Mouse (Mus musculus) limb, embryonic 12.5 days (tissue): ENCODE data around the gene Cd177. TPM values are rescaled to one million over a fixed set of nuclear protein-coding genes. Genes with fewer than 3 reads are reported as not detected.
"Not testable (repeated sequence)": the region's sequence is repeated elsewhere in the genome, so short reads cannot be mapped to it uniquely, and the experiment has no call there.

Experiments used
- ATAC-seq: fragments of 200-750 bp; cut with Nextera tagmentation; 2 replicates; pipeline ENCODE4 v1.8.0; 2017; ENCODE audit warnings: low read depth, moderate TSS enrichment; ENCODE audit not compliant: insufficient number of reproducible peaks, insufficient read depth, low FRiP score, low TSS enrichment
- H3K27ac ChIP-seq: fragments of 300-500 bp; sonication (generic); 2 replicates; pipeline ENCODE4 v1.5.1; 2016; ENCODE audit warnings: mild to moderate bottlenecking, moderate library complexity
- H3K27me3 ChIP-seq: fragments of 300-500 bp; sonication (generic); 2 replicates; pipeline ENCODE4 v1.6.1; 2016; ENCODE audit warnings: mild to moderate bottlenecking, moderate library complexity
- H3K36me3 ChIP-seq: fragments of 300-500 bp; sonication (generic); 2 replicates; pipeline ENCODE4 v1.6.1; 2016; ENCODE audit warnings: mild to moderate bottlenecking, moderate library complexity
- H3K4me1 ChIP-seq: fragments of 300-500 bp; sonication (generic); replicated peaks from 2 replicates; pipeline ENCODE4 v1.6.1; 2016
- H3K4me2 ChIP-seq: fragments of 300-500 bp; sonication (generic); 2 replicates; pipeline ENCODE4 v1.6.1; 2016; ENCODE audit warnings: mild to moderate bottlenecking, moderate library complexity
- H3K4me3 ChIP-seq: fragments of 300-500 bp; sonication (generic); replicated peaks from 2 replicates; pipeline ENCODE4 v1.5.1; 2016; ENCODE audit warnings: mild to moderate bottlenecking
- H3K9ac ChIP-seq: fragments of 300-500 bp; sonication (generic); replicated peaks from 2 replicates; pipeline ENCODE4 v1.6.1; 2016; ENCODE audit warnings: mild to moderate bottlenecking, moderate library complexity
- H3K9me3 ChIP-seq: fragments of 300-500 bp; sonication (generic); 2 replicates; pipeline ENCODE4 v1.6.1; 2016; ENCODE audit warnings: mild to moderate bottlenecking, moderate library complexity
- WGBS: fragments of 180-500 bp; shearing (Covaris S2); methylation state at CpG from one replicate; pipeline ENCODE4 v1.1.7; 2016; 5-methylcytosine and 5-hydroxymethylcytosine counted together
- polyA plus RNA-seq: library from polyadenylated mRNA; unstranded; fragments of >200 nt; fragmentation: Nextera tagmentation; extraction: Ambion mirVana; gene quantifications from 2 replicates; pipeline ENCODE4 v1.2.1, GENCODE M21; 2016

Gene Cd177
- polyA plus RNA-seq, 1 experiment from 2014 or later, result not detected

GRCm38 (mm10) chr7:24753476-24753875 is 6.6 kb downstream of the Cd177 start:
- H3K36me3 ChIP-seq, result no peaks in the 10 kb centered on the region
- no peaks in the 10 kb centered on the region for H3K9me3 ChIP-seq
- H3K4me3 ChIP-seq, result no peak overlapping the region
- H3K4me1 ChIP-seq, result no peaks in the 10 kb centered on the region
- no peak for ATAC-seq
- 82% methylated on average over 5 of the region's 5 CpGs for WGBS
- H3K27me3 ChIP-seq, result no peaks in the 10 kb centered on the region
- H3K9ac ChIP-seq, result no peak overlapping the region
- H3K4me2 ChIP-seq, result no peak overlapping the region
- no peak overlapping the region for H3K27ac ChIP-seq

DNA sequence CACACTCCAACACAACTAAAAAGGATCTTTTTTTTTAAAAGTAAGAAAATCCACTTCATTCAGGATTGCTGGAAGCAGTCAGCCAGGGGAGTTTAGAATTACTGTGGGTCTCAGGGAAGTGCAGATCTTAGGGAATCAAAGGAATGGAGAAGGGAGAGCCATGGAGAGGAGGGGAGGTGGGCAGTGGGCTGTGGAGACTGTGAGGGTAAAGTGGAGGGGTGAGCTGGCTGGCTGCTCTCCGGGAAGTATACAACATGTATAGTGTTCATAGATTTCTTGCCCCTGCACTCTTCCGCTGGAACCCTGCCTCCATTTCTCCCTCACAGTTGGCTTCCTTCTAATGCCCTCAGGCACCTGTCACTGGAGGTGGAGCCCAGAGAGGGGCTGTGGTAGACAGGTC is 8.5 kb downstream of the Cd177 start:
- no peak overlapping the region for H3K4me3 ChIP-seq
- H3K4me1 ChIP-seq, result no peaks in the 10 kb centered on the region
- no peak for ATAC-seq
- 72% methylated on average over 2 of the region's 2 CpGs for WGBS
- no peaks in the 10 kb centered on the region for H3K27me3 ChIP-seq
- no peaks in the 10 kb centered on the region for H3K9me3 ChIP-seq
- no peak overlapping the region for H3K9ac ChIP-seq
- H3K36me3 ChIP-seq, result no peaks in the 10 kb centered on the region
- H3K27ac ChIP-seq, result no peak overlapping the region
- no peak overlapping the region for H3K4me2 ChIP-seq

- Histone ChIP-seq H3K27me3 (no peaks in the 10 kb centered on the region), H3K4me3 (no peak overlapping the region), H3K4me2 (no peak overlapping the region), H3K36me3 (no peaks in the 10 kb centered on the region), H3K9ac (no peak overlapping the region), H3K27ac (no peak overlapping the region), H3K9me3 (no peaks in the 10 kb centered on the region), H3K4me1 (no peaks in the 10 kb centered on the region)
- no peak for ATAC-seq
- WGBS, result 69% methylated on average over 4 of the region's 4 CpGs
Observed at GRCm38 (mm10) chr7:24750695-24751094, 9.4 kb downstream of the Cd177 start.

GRCm38 (mm10) chr7:24735970-24736670 is 24.0 kb downstream of the Cd177 start:
- WGBS, result 17% methylated on average over 17 of the region's 17 CpGs
- Histone ChIP-seq H3K4me1 (no peaks in the 10 kb centered on the region; the same call in 1 of the 2 replicates), H3K27ac (no peak overlapping the region), H3K4me2 (peak overlapping the region; percentile 30), H3K9ac (no peak overlapping the region; the same call in 1 of the 2 replicates), H3K4me3 (no peak overlapping the region), H3K27me3 (peaks cover 3% of the 10 kb centered on the region), H3K9me3 (no peaks in the 10 kb centered on the region), H3K36me3 (no peaks in the 10 kb centered on the region)
- no peak for ATAC-seq

DNA sequence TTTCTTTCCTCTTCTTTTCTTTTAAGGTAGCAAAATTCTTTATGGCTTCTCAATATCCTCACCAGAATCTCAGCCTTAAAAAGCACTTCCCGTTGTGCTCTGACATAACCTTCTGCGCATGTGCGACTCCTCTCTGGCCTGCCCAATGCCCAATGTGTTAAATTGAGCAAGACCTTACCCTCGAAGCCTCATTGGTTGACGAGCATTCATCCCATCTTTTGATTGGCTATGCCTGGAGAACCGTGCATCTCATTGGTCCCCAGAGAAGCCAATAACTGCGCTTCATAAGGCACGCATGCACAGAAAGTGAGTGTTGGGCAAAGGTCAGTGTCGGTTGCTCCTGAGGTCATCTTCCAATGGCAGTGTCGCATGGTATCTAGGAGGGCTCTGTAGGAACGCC is 33.3 kb downstream of the Cd177 start, which contains the start of gene Gm4763:
TSS of gene Gm4763 (minus strand) at position 101 of the 400 bp plus-strand sequence.
- not testable (repeated sequence) for ATAC-seq, H3K27ac ChIP-seq, H3K4me1 ChIP-seq, H3K4me3 ChIP-seq, H3K9me3 ChIP-seq, H3K4me2 ChIP-seq, H3K9ac ChIP-seq, H3K27me3 ChIP-seq, H3K36me3 ChIP-seq
- 89% methylated on average over 11 of the region's 11 CpGs for WGBS

GRCm38 (mm10) chr7:24715039-24715438 is 45.1 kb downstream of the Cd177 start:
- Histone ChIP-seq H3K9ac (no peak overlapping the region), H3K27me3 (no peaks in the 10 kb centered on the region), H3K4me1 (no peaks in the 10 kb centered on the region), H3K4me2 (no peak overlapping the region), H3K36me3 (no peaks in the 10 kb centered on the region), H3K27ac (no peak overlapping the region), H3K4me3 (no peak overlapping the region), H3K9me3 (no peaks in the 10 kb centered on the region)
- 78% methylated on average over 6 of the region's 6 CpGs for whole genome bisulfite sequencing
- no peak for ATAC-seq

GRCm38 (mm10) chr7:24708832-24709292 is 51.2 kb downstream of the Cd177 start, which contains the start of gene BC049730:
Gene BC049730 (plus strand): TSS chr7:24709242.
- Histone ChIP-seq H3K27me3 (no peaks in the 10 kb centered on the region), H3K4me2 (no peak within 1 kb of the TSS), H3K9me3 (no peaks in the 10 kb centered on the region), H3K9ac (no peak within 1 kb of the TSS), H3K4me1 (no peaks in the 10 kb centered on the region), H3K4me3 (no peak within 1 kb of the TSS), H3K36me3 (no peaks in the 10 kb centered on the region), H3K27ac (no peak within 1 kb of the TSS)
- ATAC-seq, result no peak
- 93% methylated on average over 14 of the region's 14 CpGs for WGBS

- H3K9me3 ChIP-seq, H3K4me1 ChIP-seq, H3K4me2 ChIP-seq, H3K36me3 ChIP-seq, H3K9ac ChIP-seq, H3K27ac ChIP-seq, H3K4me3 ChIP-seq, ATAC-seq, H3K27me3 ChIP-seq: not testable (repeated sequence)
- 77% methylated on average over 9 of the region's 9 CpGs for WGBS
Observed at GRCm38 (mm10) chr7:24702841-24703240, 57.3 kb downstream of the Cd177 start.

DNA sequence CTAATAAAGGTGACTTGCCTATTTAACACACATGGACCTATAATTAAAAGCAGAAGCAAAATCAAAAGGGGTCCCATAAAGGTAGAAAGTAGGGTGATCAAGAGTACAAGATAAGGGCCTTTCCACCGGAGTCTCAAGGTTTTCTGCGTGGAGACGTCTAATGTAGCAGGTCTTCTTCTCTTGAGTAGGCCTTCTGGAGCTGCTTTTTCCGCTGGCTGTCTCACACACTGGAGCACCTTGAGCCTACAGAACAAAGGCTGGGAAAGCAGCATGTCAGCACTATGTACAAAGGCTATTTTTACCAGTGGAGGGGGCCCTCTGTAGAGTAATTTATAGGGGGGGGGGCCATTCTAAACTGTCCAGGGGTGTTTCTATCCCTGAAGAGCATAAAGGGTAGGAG is 62.2 kb downstream of the Cd177 start:
- WGBS, result 84% methylated on average over 4 of the region's 4 CpGs
- H3K36me3 ChIP-seq, H3K9ac ChIP-seq, H3K4me3 ChIP-seq, H3K27ac ChIP-seq, H3K4me2 ChIP-seq, H3K4me1 ChIP-seq, H3K9me3 ChIP-seq, H3K27me3 ChIP-seq, ATAC-seq: not testable (repeated sequence)

Other genes starting within 250 kb of the Cd177 start
- 0.52 and 1.1 TPM in 2 replicates for gene AC161166.1, start 247.9 kb downstream of the Cd177 start, polyA plus RNA-seq
- gene Irgq, start 229.6 kb downstream of the Cd177 start, polyA plus RNA-seq, result 10.8 and 11.6 TPM in 2 replicates
- gene Pinlyp, start 214.2 kb downstream of the Cd177 start, polyA plus RNA-seq, result not detected in 2 replicates
- 131 and 134 TPM in 2 replicates for gene Xrcc1, start 214.0 kb downstream of the Cd177 start, polyA plus RNA-seq
- gene Ethe1, start 172.8 kb downstream of the Cd177 start, polyA plus RNA-seq, result 25.1 and 25.6 TPM in 2 replicates
- 3.6 and 4.0 TPM in 2 replicates for gene Zfp575, start 172.7 kb downstream of the Cd177 start, polyA plus RNA-seq
- 0.18 and 0.20 TPM in 2 replicates for gene Phldb3, start 149.5 kb downstream of the Cd177 start, polyA plus RNA-seq
- 3.1 and 3.3 TPM in 2 replicates for gene Lypd3, start 123.8 kb downstream of the Cd177 start, polyA plus RNA-seq
- not detected in 2 replicates for gene Tex101, start 83.6 kb downstream of the Cd177 start, polyA plus RNA-seq
- not detected in 2 replicates for gene BC049730, start 51.1 kb downstream of the Cd177 start, polyA plus RNA-seq
- gene Gm4763, start 33.4 kb downstream of the Cd177 start, polyA plus RNA-seq, result not detected in 2 replicates
- gene Ceacam10, start 16.9 kb upstream of the Cd177 start, polyA plus RNA-seq, result not detected in 2 replicates
- 14.2 and 22.2 TPM in 2 replicates for gene Gm9844, start 101.9 kb upstream of the Cd177 start, polyA plus RNA-seq
- gene Lypd4, start 109.6 kb upstream of the Cd177 start, polyA plus RNA-seq, result not detected in 2 replicates
- gene Dmrtc2, start 109.7 kb upstream of the Cd177 start, polyA plus RNA-seq, result not detected in 2 replicates
- gene Rps19, start 124.1 kb upstream of the Cd177 start, polyA plus RNA-seq, result 2,324 and 2,343 TPM in 2 replicates
- gene Cd79a, start 137.1 kb upstream of the Cd177 start, polyA plus RNA-seq, result 0.51 and 0.86 TPM in 2 replicates
- 119 and 126 TPM in 2 replicates for gene Arhgef1, start 142.6 kb upstream of the Cd177 start, polyA plus RNA-seq
- not detected in 2 replicates for gene Gm4881, start 184.2 kb upstream of the Cd177 start, polyA plus RNA-seq
- gene Rabac1, start 212.4 kb upstream of the Cd177 start, polyA plus RNA-seq, result 88.0 and 91.1 TPM in 2 replicates
- gene Atp1a3, start 245.6 kb upstream of the Cd177 start, polyA plus RNA-seq, result 0.38 and 0.59 TPM in 2 replicates